Mouse (Mus musculus): Measurements from ENCODE around the gene Fbxo24. TPM values are rescaled to one million over a fixed set of nuclear protein-coding genes. Genes with fewer than 3 reads are reported as not detected.

Gene Fbxo24
- total and polyA plus RNA-seq, 3 experiments: 0.13 to 0.24 TPM; not detected in 1

- no peak for TF ChIP-seq RAD21 (IDR thresholded peaks at IDR 0.05; ENCODE audit: low read depth, low read length)
Observed at GRCm38 (mm10) chr5:137568223-137568798, 60.5 kb downstream of the Fbxo24 start (continued).

- Histone ChIP-seq H3K27ac (ENCODE audit: insufficient read depth, low read depth) (no peak overlapping the region), H3K27me3 (replicated peaks) (peaks cover 10% of the 10 kb centered on the region)
- TF ChIP-seq ZKSCAN1 (IDR thresholded peaks at IDR 0.05; ENCODE audit: borderline replicate concordance, low read depth, low read length) (no peak), JUND (conservative IDR thresholded peaks at IDR 0.05; ENCODE audit: low read depth, low read length) (no peak), ELF1 (IDR thresholded peaks at IDR 0.05; ENCODE audit: low read depth, low read length) (no peak), MYC (IDR thresholded peaks at IDR 0.05; ENCODE audit: low read depth, low read length) (no peak), USF1 (IDR thresholded peaks at IDR 0.05; ENCODE audit: low read depth, low read length) (no peak), ZMIZ1 (IDR thresholded peaks at IDR 0.05; ENCODE audit: low read depth, low read length) (no peak), MAZ (IDR thresholded peaks at IDR 0.05; ENCODE audit: low read depth, low read length) (no peak), EP300 (IDR thresholded peaks at IDR 0.05; ENCODE audit: low read length) (no peak), NELFE (IDR thresholded peaks at IDR 0.05; ENCODE audit: low read depth, low read length) (no peak), PAX5 (IDR thresholded peaks at IDR 0.05; ENCODE audit: low read length) (no peak)
Observed at GRCm38 (mm10) chr5:137566416-137566815, 62.4 kb downstream of the Fbxo24 start.

DNA sequence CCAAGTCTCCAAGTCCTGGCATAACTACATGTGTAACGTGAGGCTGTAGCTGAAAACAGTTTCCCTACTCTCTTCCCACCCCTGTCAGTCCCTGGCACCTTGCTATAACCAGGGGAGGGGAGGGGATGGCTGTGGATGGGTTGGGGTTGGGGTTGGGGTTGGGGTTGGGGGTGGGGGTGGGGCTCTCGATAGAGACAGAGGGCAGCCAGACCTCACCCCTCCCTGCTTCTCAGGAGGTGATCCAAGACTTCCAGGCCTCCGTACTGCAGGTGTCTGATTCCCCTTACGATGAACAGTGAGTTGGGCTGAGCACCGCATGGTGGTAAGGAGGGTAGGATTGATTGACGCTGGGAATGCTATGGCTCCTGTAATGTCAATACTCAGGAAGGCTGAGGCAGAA is 63.1 kb downstream of the Fbxo24 start:
- peaks cover 5 to 24% of the 10 kb centered on the region in 2 experiments for H3K4me1 ChIP-seq (ENCODE audit: control insufficient read depth in 1 of 2, insufficient read depth in 2 of 2)
- H3K27ac ChIP-seq (ENCODE audit: insufficient read depth, low read depth): no peak overlapping the region
- H3K79me2 ChIP-seq (replicated peaks; ENCODE audit: control insufficient read depth, extremely low read depth, insufficient read depth, poor library complexity, severe bottlenecking): no peaks in the 10 kb centered on the region
- no peaks in the 10 kb centered on the region for H3K9me3 ChIP-seq (replicated peaks; ENCODE audit: low read length)
- H3K36me3 ChIP-seq (replicated peaks in 1 of 2; ENCODE audit: control insufficient read depth in 1 of 2, insufficient read depth in 1 of 2, low read length in 1 of 2): no peaks in the 10 kb centered on the region
- no peak for TF ChIP-seq BHLHE40 (IDR thresholded peaks at IDR 0.05; ENCODE audit: low read depth, low read length)
- no peak overlapping the region for H3K4me2 ChIP-seq (ENCODE audit: insufficient read depth, low read depth, poor library complexity, severe bottlenecking)
- no peak for DNase-seq (ENCODE audit: extremely low read depth)
- dilution Hi-C loops (cut with MboI; ENCODE audit: extremely low pct_ligation_motif_present, extremely low pct_unique_long_range_greater_than_20kb, low sequenced_read_pairs): no loop called here
- peaks cover 10% of the 10 kb centered on the region for H3K27me3 ChIP-seq (replicated peaks)
- H3K9ac ChIP-seq (ENCODE audit: insufficient read depth, low read depth): no peak overlapping the region
- in situ Hi-C loops (cut with MboI; ENCODE audit: low pct_ligation_motif_present, low pct_unique_long_range_greater_than_20kb, low sequenced_read_pairs): loop anchor here (5.0 kb wide), 1 partner anchor 33 kb away; the partner anchor contains the start of genes Epo and Gnb2
- no peak overlapping the region for H3K4me3 ChIP-seq (replicated peaks in 1 of 3; ENCODE audit: low read depth in 2 of 3, low read length in 2 of 3, poor library complexity in 1 of 3)

More at GRCm38 (mm10) chr5:137566416-137566815, 62.4 kb downstream of the Fbxo24 start:
- Histone ChIP-seq H3K9me3 (replicated peaks; ENCODE audit: low read length) (no peaks in the 10 kb centered on the region), H3K36me3 (replicated peaks in 1 of 2; ENCODE audit: control insufficient read depth in 1 of 2, insufficient read depth in 1 of 2, low read length in 1 of 2) (no peaks in the 10 kb centered on the region), H3K4me1 (ENCODE audit: control insufficient read depth in 1 of 2, insufficient read depth in 2 of 2) (peaks cover 5 to 31% of the 10 kb centered on the region in 2 experiments), H3K9ac (ENCODE audit: insufficient read depth, low read depth) (no peak overlapping the region), H3K4me3 (replicated peaks in 1 of 3; ENCODE audit: low read depth in 2 of 3, low read length in 2 of 3, poor library complexity in 1 of 3) (no peak overlapping the region), H3K4me2 (ENCODE audit: insufficient read depth, low read depth, poor library complexity, severe bottlenecking) (no peak overlapping the region), H3K79me2 (replicated peaks; ENCODE audit: control insufficient read depth, extremely low read depth, insufficient read depth, poor library complexity, severe bottlenecking) (no peaks in the 10 kb centered on the region)
- dilution Hi-C loops (cut with MboI; ENCODE audit: extremely low pct_ligation_motif_present, extremely low pct_unique_long_range_greater_than_20kb, low sequenced_read_pairs) (no loop called here), in situ Hi-C loops (cut with MboI; ENCODE audit: low pct_ligation_motif_present, low pct_unique_long_range_greater_than_20kb, low sequenced_read_pairs) (loop anchor here (5.0 kb wide), 1 partner anchor 34 kb away; the partner anchor contains the start of genes Epo and Gnb2)
- no peak for DNase-seq (ENCODE audit: extremely low read depth)

Measured in CH12.LX (cell line).